Mouse (Mus musculus) midbrain, embryonic 15.5 days (tissue): ENCODE measurements around the gene Crb2. TPM values are rescaled to one million over a fixed set of nuclear protein-coding genes. Genes with fewer than 3 reads are reported as not detected.

ENCODE experiments used
- ATAC-seq: fragments of 200-750 bp; cut with Nextera tagmentation; replicated peaks from 2 replicates; pipeline ENCODE4 v1.8.0; 2017; ENCODE audit warnings: moderate TSS enrichment
- H3K27ac ChIP-seq: fragments of 300-500 bp; sonication (generic); 2 replicates; pipeline ENCODE4 v1.5.1; 2015; ENCODE audit warnings: mild to moderate bottlenecking, inconsistent platforms
- H3K27me3 ChIP-seq: fragments of 300-500 bp; sonication (generic); replicated peaks from 2 replicates; pipeline ENCODE4 v1.6.1; 2015; ENCODE audit warnings: inconsistent platforms
- H3K36me3 ChIP-seq: fragments of 300-500 bp; sonication (generic); replicated peaks from 2 replicates; pipeline ENCODE4 v1.6.1; 2015; ENCODE audit warnings: inconsistent platforms
- H3K4me1 ChIP-seq: fragments of 300-500 bp; sonication (generic); 2 replicates; pipeline ENCODE4 v1.6.1; 2015; ENCODE audit warnings: inconsistent platforms
- H3K4me2 ChIP-seq: fragments of 300-500 bp; sonication (generic); 2 replicates; pipeline ENCODE4 v1.6.1; 2015; ENCODE audit warnings: inconsistent platforms, mild to moderate bottlenecking, moderate library complexity
- H3K4me3 ChIP-seq: fragments of 300-500 bp; sonication (generic); 2 replicates; pipeline ENCODE4 v1.5.1; 2015; ENCODE audit warnings: mild to moderate bottlenecking, inconsistent platforms
- H3K9ac ChIP-seq: fragments of 300-500 bp; sonication (generic); 2 replicates; pipeline ENCODE4 v1.6.1; 2015; ENCODE audit warnings: mild to moderate bottlenecking, inconsistent platforms
- H3K9me3 ChIP-seq: fragments of 300-500 bp; sonication (generic); 2 replicates; pipeline ENCODE4 v1.6.1; 2016; ENCODE audit warnings: inconsistent platforms
- WGBS: fragments of 180-500 bp; shearing (Covaris S2); methylation state at CpG from one replicate; pipeline ENCODE4 v1.1.7; 2015; ENCODE audit warnings: mixed read lengths; 5-methylcytosine and 5-hydroxymethylcytosine counted together
- polyA plus RNA-seq: library from polyadenylated mRNA; unstranded; fragments of >200 nt; fragmentation: Nextera tagmentation; extraction: Ambion mirVana; gene quantifications from 2 replicates; pipeline ENCODE4 v1.2.1, GENCODE M21; 2015

Gene Crb2
- polyA plus RNA-seq, result 5.6 and 6.4 TPM in 2 replicates

- 4% methylated on average over 18 of the region's 18 CpGs for WGBS
- peak within 1 kb of the TSS; percentile 33 for H3K4me3 ChIP-seq
- ATAC-seq, result 0 out of 2 replicates have a peak, but pooled peaks have one; percentile 1
- H3K9ac ChIP-seq, result peak within 1 kb of the TSS; percentile 31
- peaks cover 53% of the 10 kb centered on the region for H3K4me1 ChIP-seq
- H3K27ac ChIP-seq, result peak within 1 kb of the TSS; percentile 35
- no peaks in the 10 kb centered on the region for H3K9me3 ChIP-seq
- no peaks in the 10 kb centered on the region for H3K27me3 ChIP-seq
- peak within 1 kb of the TSS; percentile 42 for H3K4me2 ChIP-seq
- no peaks in the 10 kb centered on the region for H3K36me3 ChIP-seq
Measured at GRCm38 (mm10) chr2:37776016-37776415, at the start of gene Crb2. TSS of gene Crb2 (plus strand) at chr2:37776249.

GRCm38 (mm10) chr2:37731241-37731801 lies 44.7 kb upstream of the Crb2 start:
- 82% methylated on average over 5 of the region's 5 CpGs for WGBS
- H3K4me2 ChIP-seq, result no peak overlapping the region
- H3K4me1 ChIP-seq, result peaks cover 11% of the 10 kb centered on the region
- no peaks in the 10 kb centered on the region for H3K36me3 ChIP-seq
- no peaks in the 10 kb centered on the region for H3K27me3 ChIP-seq
- H3K9me3 ChIP-seq, result no peaks in the 10 kb centered on the region
- H3K27ac ChIP-seq, result no peak overlapping the region
- no peak for ATAC-seq
- H3K4me3 ChIP-seq, result no peak overlapping the region
- no peak overlapping the region for H3K9ac ChIP-seq

- Histone ChIP-seq H3K27me3 (no peaks in the 10 kb centered on the region), H3K9me3 (no peaks in the 10 kb centered on the region), H3K9ac (no peak overlapping the region), H3K4me3 (no peak overlapping the region), H3K4me1 (peaks cover 11% of the 10 kb centered on the region), H3K36me3 (no peaks in the 10 kb centered on the region), H3K4me2 (peak overlapping the region; percentile 7; the same call in 1 of the 2 replicates), H3K27ac (no peak overlapping the region)
- 9% methylated on average over 17 of the region's 17 CpGs for whole genome bisulfite sequencing
- peak; percentile 75 for ATAC-seq
Measured at GRCm38 (mm10) chr2:37734979-37735806, 40.9 kb upstream of the Crb2 start.

DNA sequence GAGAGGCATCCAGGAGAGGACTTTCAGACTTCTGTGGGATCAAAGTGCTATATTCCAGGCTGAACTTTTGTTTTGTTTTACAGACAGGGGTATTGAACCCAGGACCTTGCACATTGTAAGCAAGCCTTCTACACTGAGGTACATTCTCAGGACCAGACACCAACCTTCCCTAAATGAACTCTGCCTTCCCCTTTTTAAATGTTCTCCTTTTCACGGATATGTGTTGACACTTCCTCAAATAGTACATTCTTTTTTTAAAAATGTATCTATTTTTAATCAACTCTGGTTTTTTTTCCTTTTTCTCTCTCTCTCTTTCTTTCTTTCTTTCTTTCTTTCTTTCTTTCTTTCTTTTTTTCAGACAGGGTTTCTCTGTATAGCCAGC lies 40.3 kb upstream of the Crb2 start:
- no peak for ATAC-seq
- Histone ChIP-seq H3K9ac (no peak overlapping the region), H3K4me1 (peaks cover 11% of the 10 kb centered on the region), H3K36me3 (no peaks in the 10 kb centered on the region), H3K4me2 (peak overlapping the region; percentile 7; the same call in 1 of the 2 replicates), H3K27me3 (no peaks in the 10 kb centered on the region), H3K9me3 (no peaks in the 10 kb centered on the region), H3K4me3 (no peak overlapping the region), H3K27ac (no peak overlapping the region)
- 67% methylated on average over 1 of the region's 1 CpGs for WGBS

- no peaks in the 10 kb centered on the region for H3K36me3 ChIP-seq
- H3K9me3 ChIP-seq, result no peaks in the 10 kb centered on the region
- H3K27ac ChIP-seq, result peak overlapping the region; percentile 45
- H3K4me3 ChIP-seq, result no peak overlapping the region
- 59% methylated on average over 20 of the region's 20 CpGs for WGBS
- no peak overlapping the region for H3K9ac ChIP-seq
- ATAC-seq, result peak; percentile 74
- H3K27me3 ChIP-seq, result no peaks in the 10 kb centered on the region
- no peak overlapping the region for H3K4me2 ChIP-seq
- 0 out of 2 replicates have a peak, but pooled peaks cover 9% of the 10 kb centered on the region for H3K4me1 ChIP-seq
Measured at GRCm38 (mm10) chr2:37741806-37742554, 34.1 kb upstream of the Crb2 start.

GRCm38 (mm10) chr2:37744773-37745395 lies 31.2 kb upstream of the Crb2 start:
- WGBS, result 84% methylated on average over 10 of the region's 10 CpGs
- no peak for ATAC-seq
- peaks cover 22% of the 10 kb centered on the region for H3K4me1 ChIP-seq
- H3K27me3 ChIP-seq, result no peaks in the 10 kb centered on the region
- no peak overlapping the region for H3K27ac ChIP-seq
- no peak overlapping the region for H3K9ac ChIP-seq
- H3K4me2 ChIP-seq, result no peak overlapping the region
- no peak overlapping the region for H3K4me3 ChIP-seq
- H3K9me3 ChIP-seq, result no peaks in the 10 kb centered on the region
- H3K36me3 ChIP-seq, result no peaks in the 10 kb centered on the region

- WGBS, result 88% methylated on average over 5 of the region's 5 CpGs
- H3K9ac ChIP-seq, result no peak overlapping the region
- H3K36me3 ChIP-seq, result no peaks in the 10 kb centered on the region
- no peaks in the 10 kb centered on the region for H3K9me3 ChIP-seq
- H3K4me2 ChIP-seq, result no peak overlapping the region
- no peak overlapping the region for H3K4me3 ChIP-seq
- no peak overlapping the region for H3K27ac ChIP-seq
- ATAC-seq, result no peak
- H3K4me1 ChIP-seq, result peaks cover 18% of the 10 kb centered on the region
- no peaks in the 10 kb centered on the region for H3K27me3 ChIP-seq
Measured at GRCm38 (mm10) chr2:37746293-37747049, 29.6 kb upstream of the Crb2 start.

GRCm38 (mm10) chr2:37747909-37748308 lies 28.1 kb upstream of the Crb2 start:
- Histone ChIP-seq H3K4me1 (peaks cover 13% of the 10 kb centered on the region), H3K4me3 (no peak overlapping the region), H3K27ac (peak overlapping the region; percentile 18; the same call in 1 of the 2 replicates), H3K36me3 (no peaks in the 10 kb centered on the region), H3K9ac (no peak overlapping the region), H3K9me3 (no peaks in the 10 kb centered on the region), H3K4me2 (no peak overlapping the region), H3K27me3 (no peaks in the 10 kb centered on the region)
- 26% methylated on average over 2 of the region's 2 CpGs for WGBS
- peak; percentile 74; the same call in 1 of the 2 replicates for ATAC-seq

- Histone ChIP-seq H3K4me3 (no peak overlapping the region), H3K27me3 (no peaks in the 10 kb centered on the region), H3K4me1 (peaks cover 13% of the 10 kb centered on the region), H3K4me2 (no peak overlapping the region), H3K9ac (no peak overlapping the region), H3K36me3 (no peaks in the 10 kb centered on the region), H3K27ac (peak overlapping the region; percentile 18; the same call in 1 of the 2 replicates), H3K9me3 (no peaks in the 10 kb centered on the region)
- ATAC-seq, result 0 out of 2 replicates have a peak, but pooled peaks have one; percentile 22
- 63% methylated on average over 10 of the region's 10 CpGs for WGBS
Measured at GRCm38 (mm10) chr2:37748442-37749066, 27.5 kb upstream of the Crb2 start.

- H3K36me3 ChIP-seq, result no peaks in the 10 kb centered on the region
- ATAC-seq, result no peak
- 95% methylated on average over 6 of the region's 6 CpGs for WGBS
- H3K4me2 ChIP-seq, result no peak overlapping the region
- peaks cover 13% of the 10 kb centered on the region for H3K4me1 ChIP-seq
- H3K4me3 ChIP-seq, result no peak overlapping the region
- H3K9me3 ChIP-seq, result no peaks in the 10 kb centered on the region
- H3K27ac ChIP-seq, result no peak overlapping the region
- H3K27me3 ChIP-seq, result no peaks in the 10 kb centered on the region
- H3K9ac ChIP-seq, result no peak overlapping the region
Measured at GRCm38 (mm10) chr2:37749323-37749722, 26.7 kb upstream of the Crb2 start.

DNA sequence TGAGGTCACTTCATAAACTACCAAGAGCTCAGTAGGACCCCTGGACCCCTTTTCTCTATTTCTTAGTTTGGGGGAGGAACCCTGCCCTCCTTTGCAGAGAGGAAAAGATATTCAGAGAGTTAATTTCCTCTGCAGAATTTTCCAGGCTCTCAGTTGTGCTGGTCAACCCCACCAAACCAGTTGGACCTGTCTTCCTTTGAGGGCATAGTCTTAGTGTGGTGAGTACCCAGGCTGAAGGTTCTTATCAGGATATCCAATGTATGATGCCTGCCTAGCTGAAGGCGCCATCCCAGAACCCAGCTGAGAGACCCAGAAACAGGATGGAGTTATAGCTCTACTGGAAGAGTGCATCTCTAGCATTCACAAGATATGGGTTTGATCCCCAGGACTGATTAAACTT lies 24.9 kb upstream of the Crb2 start:
- Histone ChIP-seq H3K27ac (no peak overlapping the region), H3K4me1 (peaks cover 14% of the 10 kb centered on the region), H3K9ac (no peak overlapping the region), H3K9me3 (no peaks in the 10 kb centered on the region), H3K4me2 (no peak overlapping the region), H3K36me3 (no peaks in the 10 kb centered on the region), H3K27me3 (no peaks in the 10 kb centered on the region), H3K4me3 (no peak overlapping the region)
- no peak for ATAC-seq
- WGBS, result 97% methylated on average over 1 of the region's 1 CpGs
